Mouse (Mus musculus): ENCODE data around the gene Atp5s.

The Atp5s gene

GRCm38 (mm10) chr12:69733518-69733917, 8.8 kb downstream of the Atp5s start:
- no peak for DNase-seq

DNA sequence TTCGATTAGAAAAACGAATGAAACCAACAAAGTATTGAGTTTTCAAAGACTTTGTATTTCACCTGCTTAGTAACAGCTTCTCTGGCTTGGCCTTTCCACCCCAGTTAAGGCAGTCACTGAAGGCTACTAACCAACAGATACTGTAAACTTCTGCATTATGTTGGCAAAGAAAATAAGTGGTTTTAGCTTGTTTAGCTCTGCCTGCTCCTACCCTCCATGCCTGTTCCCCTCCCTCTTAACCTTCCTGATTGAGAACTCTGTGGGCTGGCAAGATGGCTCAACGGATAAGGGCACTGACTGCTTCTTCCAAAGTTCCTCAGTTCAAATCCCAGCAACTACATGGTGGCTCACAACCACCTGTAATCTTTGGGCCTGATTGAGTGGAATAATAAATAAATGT, 9.2 kb downstream of the Atp5s start:
- no peak for DNase-seq

DNA sequence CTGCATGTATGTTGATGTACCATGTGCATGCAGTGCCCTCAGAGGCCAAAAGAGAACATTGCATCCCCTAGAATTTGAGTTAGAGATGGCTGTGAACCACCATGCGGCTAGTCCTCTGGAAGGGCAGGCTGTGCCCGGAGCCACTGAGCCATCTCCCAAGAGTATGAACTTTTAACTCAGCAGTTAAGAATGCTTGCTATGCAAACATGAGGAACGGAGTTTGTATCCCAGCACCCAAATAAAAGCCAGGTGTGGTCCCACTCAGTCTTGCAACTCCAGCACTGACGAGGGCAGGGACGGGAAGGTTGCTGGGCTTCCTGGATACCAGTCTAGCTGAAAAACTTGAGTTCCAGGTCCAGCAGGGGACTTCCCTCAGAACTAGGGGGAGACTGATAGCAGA, 17.2 kb downstream of the Atp5s start:
- no peak for DNase-seq

DNA sequence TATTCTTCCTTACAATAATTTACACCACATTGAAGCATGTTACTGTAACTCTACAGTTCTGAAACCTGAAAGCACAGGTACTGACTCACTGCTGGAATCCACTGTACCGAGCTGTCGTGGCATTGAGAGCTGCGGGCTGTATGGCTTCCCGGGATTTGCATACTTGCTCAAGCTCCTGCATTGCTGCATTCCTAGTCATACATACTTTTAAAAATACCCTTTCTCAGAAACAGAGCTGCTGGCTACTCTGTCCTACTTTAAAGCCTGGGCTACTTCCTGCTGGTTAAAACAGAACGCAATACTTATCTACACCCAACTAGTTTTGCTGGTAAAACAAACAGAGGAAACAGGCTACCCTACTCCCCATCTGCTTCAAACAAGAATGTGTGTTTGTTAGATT, 19.4 kb downstream of the Atp5s start:
- DNase-seq: no peak

DNA sequence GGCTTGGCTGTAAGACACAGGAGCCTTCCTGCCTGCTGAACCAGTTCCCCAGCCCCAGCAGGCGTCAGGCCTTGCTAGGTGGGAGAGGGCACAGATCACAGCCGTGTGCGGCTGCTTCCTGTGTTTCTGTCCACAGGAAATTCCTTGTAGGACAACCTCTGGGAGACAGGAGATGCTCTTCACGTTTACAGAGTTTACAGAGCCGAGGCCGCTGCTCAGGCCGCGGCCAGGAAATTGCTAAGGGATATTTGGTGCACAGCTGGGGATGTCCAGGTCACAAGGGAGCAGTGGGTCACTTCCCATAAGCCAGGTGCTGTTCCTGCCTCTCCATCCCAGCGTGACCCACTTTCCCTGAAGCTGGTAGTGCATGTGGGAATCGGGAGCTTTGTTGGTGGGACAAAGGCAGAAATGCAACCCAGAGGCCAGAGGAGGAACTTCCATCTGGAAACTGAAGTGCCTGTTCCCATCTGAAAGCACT, 27.2 kb downstream of the Atp5s start:
- no peak for DNase-seq

DNA sequence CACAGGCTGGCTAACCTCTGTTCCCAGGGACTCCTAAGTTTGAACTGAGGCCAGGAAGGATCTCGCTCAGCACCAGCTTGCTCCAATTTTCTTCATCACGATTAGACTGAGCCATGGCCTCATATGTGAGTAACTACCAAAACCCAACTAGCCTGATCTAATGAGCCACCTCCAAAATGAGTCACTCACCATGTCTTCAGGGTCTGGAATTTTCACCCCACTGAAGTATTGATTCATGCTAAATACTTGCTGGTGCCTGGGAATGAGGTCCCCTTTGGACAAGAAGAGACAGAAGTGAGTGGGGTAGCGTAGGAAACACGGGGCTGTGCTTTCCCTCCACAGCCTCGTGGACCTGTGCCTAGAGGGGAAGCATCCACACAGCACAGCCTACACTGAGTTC, 29.2 kb downstream of the Atp5s start:
- DNase-seq: no peak

DNA sequence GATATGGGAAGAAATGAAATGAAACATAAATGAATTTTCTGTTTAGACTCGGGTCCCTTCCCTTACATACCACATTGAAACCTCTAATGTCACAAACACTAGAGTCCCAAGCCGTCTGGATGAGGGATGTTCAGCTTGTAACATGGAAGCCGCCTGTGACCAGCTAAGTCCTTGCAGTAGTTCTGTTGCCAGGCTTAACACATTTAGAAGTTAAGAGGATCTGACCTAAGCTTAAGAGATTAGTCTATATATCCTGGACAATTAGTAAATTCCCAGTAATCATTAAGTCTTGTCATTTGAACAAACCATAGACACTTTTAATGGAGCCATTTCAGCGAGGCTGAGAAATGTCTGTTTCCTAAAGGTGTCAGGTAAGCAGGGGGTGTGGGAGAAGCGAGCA, 31.3 kb downstream of the Atp5s start:
- no peak for DNase-seq

- peak; percentile 72 to 75 for DNase-seq
Observed at GRCm38 (mm10) chr12:69757418-69758141, 32.8 kb downstream of the Atp5s start.

- no peak for DNase-seq
Observed at GRCm38 (mm10) chr12:69758221-69759185, 33.8 kb downstream of the Atp5s start.

DNA sequence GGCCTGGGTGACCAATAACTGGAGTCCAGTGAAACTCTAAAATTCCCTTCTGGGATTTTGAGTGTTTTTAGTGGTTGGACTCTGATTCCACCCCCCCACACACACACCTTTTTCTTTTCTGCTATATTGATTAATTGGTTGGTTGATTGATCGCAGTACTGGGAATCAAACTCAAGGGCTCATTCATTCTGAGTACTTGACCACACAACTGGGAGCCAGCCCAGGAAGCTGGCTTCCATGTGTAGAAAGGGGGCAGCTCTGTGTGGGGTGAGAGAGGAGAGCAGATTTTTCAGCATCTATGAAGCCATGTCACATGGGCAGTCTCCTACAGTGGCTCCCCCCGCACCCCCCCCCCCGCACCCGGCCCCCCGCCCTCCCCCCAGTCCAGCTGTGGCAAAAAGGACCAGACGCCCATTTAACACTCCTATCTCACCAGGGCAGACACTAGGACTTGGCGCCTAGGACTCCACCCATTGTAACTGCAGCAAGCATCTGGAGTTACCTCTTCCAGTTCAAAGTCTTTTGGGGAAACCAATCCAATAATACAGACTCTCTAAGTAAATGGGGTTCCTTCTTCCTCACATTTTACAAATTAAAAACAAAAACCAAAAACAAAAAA, 34.6 kb downstream of the Atp5s start:
- no peak for DNase-seq

- DNase-seq: no peak
Observed at GRCm38 (mm10) chr12:69760014-69760413, 35.3 kb downstream of the Atp5s start.

DNA sequence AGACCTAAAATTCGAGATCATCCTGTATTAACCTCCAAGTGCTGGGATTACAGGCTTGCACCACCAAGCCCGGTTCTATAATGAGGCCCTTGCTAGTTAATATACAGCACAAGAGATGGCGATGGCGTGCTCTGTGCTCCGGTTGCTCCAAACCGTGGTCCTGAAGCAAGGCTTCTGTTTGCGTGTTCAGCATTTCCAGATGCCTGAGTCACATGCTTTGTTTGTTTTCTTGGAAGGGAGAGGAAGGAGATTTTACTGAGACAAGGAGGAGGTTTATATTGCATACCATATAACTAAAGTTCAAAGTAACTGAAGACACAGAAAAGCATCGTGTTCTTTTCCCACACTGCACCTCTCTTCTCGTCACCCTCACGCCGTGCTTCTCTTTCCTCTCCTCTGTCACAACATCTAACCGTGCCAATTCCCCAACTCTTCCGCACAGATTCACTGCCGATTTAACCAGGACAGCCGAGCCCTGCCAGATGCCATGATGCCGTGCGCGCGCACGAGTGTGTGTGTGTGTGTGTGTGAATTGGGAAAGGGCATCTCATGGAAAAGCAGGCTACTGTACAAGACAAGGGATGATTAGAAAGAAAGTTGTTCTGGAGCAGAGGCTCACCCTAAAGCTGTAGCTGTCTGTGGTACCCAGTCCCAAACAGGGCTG, 36.1 kb downstream of the Atp5s start:
- no peak for DNase-seq

- DNase-seq: no peak
Observed at GRCm38 (mm10) chr12:69761603-69762002, 36.9 kb downstream of the Atp5s start.

- DNase-seq: no peak
Observed at GRCm38 (mm10) chr12:69765543-69765942, 40.8 kb downstream of the Atp5s start.

- no peak for DNase-seq
Observed at GRCm38 (mm10) chr12:69766185-69766904, 41.6 kb downstream of the Atp5s start.

GRCm38 (mm10) chr12:69767476-69768258, 42.9 kb downstream of the Atp5s start:
- no peak for DNase-seq

DNA sequence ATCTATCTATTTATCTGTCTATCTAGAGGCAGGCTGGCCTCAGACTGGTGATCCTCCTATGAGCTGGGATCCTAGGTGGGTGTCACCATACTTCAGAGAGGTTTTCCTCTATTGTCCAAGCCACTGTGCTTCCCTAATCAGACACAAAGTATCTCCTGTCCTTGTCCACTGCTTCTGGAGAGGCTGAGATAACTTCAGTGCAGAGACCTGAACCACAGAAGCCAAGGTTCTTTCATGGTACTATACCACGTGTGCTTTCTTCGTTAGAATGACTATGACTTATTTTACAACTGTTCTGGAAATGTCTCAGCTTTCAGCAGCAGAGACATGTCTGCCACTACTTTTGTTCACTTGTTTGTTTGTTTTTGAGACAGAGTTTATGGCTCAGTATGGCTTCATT, 44.1 kb downstream of the Atp5s start:
- DNase-seq: no peak

DNA sequence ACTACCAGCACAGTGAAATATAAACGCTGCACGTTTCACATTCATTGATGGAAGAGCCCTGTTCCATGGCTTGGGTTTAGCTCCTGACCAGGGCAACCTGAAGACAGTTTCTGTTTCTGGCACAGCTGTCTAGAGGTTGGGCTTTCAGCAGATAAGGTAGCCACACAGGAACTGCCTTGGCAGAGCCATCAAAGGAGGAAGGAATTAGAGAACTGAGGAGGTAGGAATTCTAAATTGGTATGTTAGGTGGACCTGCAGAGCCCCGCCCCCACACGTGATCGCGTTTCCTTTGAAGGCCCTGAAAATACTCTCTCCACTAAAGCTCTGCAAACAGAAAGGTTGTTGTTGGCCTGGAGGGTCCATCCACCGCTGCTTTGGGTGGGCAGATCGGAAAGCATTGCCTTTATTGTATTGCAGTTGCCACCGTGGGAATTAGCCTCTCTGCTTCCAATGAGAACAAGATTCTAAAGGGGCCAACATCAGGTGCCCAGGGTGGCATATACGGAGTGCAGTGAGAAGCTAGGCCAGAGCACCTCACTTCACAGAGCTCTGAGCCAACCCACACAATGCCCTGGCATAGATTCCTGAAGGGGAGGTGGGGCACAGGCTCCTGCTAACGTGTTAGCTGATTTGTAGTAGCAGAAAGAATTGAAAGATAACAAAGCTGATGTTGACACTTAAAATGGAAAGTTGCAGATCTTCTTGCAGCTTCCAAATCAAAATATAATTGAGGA, 52.0 kb downstream of the Atp5s start:
- peak; percentile 28 to 30 for DNase-seq

GRCm38 (mm10) chr12:69777341-69777730, 52.6 kb downstream of the Atp5s start:
- no peak for DNase-seq

- no peak for DNase-seq
Observed at GRCm38 (mm10) chr12:69777957-69778356, 53.2 kb downstream of the Atp5s start.

GRCm38 (mm10) chr12:69781480-69781879, 56.7 kb downstream of the Atp5s start:
- DNase-seq: no peak

Measured in thymus, postnatal 36 days (tissue).